Mouse (Mus musculus): ENCODE measurements around the gene Smim4.

Smim4 gene

DNA sequence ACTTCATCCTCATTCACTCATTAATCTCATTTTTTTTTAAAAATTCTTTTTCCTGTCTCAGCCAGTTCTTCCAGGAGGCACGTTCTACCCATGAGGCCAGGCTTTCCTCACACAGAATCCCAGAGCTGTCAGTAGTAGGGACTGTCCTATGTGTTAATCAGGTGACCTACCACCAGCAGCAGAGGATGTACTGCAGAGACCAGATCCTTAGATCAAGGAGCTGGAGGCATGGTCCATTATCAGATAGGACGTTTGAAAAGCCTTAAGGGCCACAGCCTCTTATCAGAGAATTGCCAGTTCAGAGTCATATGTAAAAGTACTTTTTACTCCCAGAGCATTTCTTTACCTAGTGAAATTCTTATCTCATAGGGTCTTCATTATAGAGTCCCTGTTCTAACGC, 14.7 kb downstream of the Smim4 start:
- no peak for DNase-seq

DNA sequence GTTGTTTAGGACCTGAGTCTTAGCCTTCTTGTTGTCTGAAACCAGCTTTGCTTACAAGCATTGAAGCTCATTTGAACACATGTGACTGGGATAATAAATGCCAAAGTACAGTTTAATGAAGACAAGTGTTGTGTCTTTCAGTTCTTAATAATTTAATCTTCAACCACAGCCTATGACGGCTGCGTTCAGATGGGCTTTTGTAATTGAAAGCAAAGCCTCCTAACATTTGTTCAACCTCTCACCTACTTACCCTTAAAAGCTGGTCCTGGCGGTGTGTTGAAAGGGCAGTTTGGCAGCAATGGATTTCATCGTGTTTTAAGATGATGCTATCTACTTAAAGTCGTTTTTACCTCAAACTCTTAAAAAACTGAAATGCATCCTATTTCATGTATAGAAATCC, 16.6 kb downstream of the Smim4 start:
- peak; percentile 12 for DNase-seq

DNA sequence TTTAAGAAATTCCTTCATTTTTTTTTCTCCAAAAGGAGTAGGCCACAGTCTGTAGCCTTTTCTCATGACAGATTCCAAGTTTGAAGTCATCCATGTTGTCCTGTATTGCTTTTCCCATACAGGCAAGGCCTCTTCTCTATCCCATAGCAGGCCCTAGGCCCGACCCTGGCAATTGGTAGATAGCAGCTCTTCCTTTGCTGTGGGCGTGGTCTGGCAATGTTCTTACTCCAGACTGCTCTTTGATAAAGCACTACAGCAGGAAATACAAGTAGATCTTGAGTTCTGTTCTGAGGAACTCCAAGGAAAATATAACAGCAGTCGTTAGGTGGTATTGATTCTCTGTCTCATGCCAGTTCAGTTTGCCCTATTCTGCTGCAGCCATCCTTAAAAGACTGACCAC, 18.1 kb downstream of the Smim4 start:
- no peak for DNase-seq

DNA sequence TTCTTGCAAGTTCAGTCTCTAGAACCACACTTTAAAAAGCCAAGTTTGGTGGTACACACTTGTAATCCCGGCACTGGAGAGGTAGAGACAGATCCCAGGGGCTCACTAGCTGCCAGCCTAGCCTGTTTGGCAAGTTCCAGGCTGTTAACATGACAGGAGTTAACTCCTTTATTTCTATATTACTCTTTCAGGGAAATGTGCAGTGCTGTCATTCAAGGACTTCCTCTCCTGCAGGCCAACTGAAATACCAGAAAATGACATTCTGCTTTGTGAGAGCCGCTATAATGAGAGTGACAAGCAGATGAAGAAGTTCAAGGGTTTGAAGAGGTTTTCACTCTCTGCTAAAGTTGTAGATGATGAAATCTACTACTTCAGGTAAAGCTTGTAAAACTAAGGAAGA, 23.6 kb downstream of the Smim4 start:
- DNase-seq = no peak

DNA sequence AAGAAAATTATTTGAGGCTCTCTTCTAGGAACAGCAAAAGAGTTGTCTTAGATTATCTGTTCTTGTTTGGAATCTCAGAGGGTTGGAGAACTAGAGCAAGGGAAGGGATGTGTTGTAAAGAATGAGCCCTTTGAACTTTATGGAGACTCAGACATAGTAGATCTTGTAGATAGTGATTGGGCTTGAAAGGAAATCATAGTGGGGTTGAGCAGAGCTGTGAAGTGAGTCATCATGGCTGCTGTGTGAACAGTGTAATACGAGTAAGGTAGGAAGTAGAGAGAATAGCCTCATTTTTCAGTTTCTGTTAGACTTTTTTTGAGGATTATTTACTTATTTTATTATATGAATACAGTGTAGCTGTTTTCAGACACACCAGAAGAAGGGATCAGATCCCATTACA, 38.8 kb downstream of the Smim4 start:
- DNase-seq = no peak

DNA sequence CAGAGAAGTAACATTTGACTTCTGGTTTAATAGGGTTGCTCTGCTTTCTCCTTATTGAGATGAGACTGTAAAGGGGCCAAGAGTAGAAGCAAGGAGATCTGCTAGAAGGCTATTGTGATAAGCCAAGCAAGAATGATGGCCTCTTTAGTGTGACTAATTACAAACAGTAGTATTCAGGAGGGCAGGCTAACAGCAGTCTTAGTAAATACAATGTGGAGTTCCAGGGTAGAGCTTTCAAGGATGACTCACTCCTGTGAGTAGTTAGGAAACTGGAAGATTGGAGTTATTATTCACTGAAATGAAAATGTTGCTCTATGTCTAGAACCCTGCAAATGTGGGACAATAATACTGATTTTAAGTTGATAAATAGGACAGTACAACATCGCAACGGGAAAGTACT, 40.2 kb downstream of the Smim4 start:
- no peak for DNase-seq

DNA sequence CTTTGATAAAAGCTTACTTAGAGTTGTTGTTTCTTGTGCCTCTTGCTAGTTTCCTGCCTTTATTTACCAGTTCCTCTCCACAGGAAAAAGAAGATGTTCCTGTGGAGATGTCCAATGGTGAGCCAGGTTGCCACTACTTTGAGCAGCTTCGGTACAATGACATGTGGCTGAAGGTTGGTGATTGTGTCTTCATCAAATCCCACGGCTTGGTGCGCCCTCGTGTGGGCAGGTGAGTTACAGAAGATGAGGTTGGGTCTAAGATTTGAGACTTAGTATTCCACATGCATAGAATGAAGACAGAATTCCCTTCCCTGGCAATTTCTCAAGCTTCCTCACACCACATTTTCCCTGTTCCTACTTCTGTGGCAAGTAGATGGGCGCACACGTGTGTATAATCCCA, 41.3 kb downstream of the Smim4 start:
- DNase-seq = peak; percentile 27

DNA sequence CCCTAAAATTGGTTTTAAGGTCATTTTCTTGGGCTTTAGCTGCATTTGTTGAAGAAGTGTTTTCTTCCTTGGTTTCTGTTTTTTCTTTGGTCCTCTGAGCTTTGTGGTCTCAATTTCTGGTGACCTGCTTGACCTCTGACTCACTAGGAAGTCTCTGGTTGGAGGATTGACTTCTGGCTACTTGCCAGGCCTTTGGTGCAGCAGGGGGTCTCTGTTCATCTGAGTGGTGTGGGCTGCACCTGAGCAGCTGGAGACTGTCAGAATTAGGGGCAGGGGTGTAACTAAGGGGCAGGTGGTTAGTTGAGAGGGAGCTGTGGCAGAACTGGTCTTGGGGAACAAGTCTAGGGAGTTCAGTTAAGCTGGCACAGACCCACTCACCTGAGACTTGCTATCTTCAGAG, 47.6 kb downstream of the Smim4 start:
- no peak for DNase-seq

DNA sequence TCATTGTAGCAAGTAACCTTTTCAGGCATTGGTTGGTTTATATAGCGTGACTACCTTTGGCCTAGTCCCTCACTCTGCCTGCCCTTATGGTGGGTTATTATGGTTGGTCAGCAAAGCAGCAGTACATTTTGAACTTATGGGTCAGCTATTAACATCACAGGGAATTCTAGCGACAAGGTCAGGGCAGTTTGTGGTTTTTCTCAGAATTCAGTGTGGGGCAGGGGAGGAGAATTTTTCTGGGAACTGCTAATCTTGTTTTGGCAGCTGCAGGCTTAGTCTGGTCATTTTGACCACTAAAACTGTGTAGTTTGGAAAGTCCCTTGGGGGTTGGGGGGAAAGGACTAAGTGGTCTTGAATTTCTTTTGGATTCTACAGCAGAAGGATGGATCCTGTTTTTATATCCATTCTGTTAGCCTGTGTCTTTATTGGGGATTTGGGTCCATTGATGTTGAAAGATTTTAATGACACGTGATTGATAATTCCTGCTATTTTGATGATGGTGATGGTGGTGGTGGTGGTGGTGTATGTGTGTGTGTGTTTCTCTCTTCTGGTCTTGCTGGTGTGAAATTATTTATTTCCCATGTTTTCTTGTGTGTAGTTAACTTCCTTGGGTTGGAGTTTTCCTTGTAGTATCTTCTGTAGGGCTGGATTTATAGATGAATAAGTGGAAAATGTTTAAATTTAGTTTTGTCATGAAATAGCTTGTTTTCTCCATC, 49.3 kb downstream of the Smim4 start:
- DNase-seq = no peak

DNA sequence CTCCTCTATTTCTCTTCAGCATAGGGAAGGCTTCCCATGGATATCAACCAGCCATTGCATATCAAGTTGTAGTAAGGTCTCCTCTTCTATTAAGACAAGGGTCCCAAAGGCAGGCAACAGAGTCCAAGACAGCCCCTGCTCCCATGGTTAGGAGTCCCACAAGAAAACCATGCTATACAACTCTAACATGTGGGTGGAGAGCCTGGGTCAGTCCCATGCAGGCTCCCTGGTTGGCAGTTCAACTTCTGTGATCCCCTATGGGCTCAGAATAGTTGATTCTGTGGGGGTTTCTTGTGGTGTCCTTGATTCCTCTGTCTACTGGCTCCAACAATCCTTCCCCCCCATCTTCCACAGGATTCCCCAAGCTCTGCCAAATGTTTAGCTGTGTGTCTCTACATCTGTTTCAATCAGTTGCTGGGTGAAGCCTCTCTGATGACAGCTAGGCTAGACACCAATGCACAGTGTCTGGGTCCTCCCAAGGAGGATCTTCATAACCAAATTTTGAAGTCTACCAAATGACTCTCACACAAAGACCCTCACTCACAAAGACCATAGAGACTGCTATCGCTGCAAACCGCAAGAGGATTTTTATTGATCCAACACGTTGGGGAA, 50.1 kb downstream of the Smim4 start:
- no peak for DNase-seq

DNA sequence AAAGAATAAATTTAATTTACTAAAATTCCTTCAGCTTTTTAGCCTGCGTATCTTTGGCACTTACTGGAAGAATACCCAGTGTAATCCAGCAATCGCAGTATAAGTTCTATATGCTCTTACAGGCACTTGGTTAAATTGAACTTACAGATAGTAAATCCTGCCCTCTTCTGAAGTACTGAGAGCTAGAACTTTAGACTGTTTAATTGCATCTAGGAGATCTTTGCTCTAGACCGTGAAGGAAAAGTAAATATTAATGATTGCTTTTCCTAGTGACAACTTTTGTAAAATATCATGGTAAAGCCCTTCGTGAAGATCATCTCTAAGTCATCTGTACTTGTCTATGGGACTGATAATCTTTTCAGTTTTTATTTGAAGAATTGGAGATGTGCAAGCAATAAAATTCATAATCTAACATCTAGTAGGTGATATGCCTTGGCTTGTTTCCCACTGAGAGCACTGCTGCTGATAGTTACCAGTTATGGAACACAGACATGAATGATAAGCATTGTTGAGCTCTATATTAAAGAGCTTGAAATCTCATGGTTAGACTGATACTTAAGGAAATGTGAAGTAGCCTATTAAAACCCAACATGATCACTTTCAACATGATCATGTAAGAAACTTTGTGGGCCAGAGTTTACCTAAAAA, 59.5 kb downstream of the Smim4 start:
- no peak for DNase-seq

DNA sequence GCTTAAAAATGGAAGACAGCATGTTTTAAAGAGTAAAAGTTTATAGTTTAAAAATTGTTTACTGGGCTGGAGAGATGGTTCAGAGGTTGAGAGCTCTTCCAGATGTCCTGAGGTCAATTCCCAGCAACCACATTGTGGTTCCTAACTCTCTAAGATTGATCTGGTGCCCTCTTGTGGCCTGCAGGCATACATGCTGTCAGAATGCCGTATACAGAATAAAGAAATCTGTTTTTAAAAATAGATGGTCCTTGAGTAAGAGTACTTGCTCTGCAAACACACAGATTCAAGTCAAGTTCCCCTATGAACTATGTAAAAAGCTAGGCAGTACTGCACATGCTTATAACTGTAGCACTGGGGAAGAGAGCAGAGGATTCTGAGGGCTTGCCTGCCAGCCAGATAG, 66.5 kb downstream of the Smim4 start:
- DNase-seq = peak; percentile 23

DNA sequence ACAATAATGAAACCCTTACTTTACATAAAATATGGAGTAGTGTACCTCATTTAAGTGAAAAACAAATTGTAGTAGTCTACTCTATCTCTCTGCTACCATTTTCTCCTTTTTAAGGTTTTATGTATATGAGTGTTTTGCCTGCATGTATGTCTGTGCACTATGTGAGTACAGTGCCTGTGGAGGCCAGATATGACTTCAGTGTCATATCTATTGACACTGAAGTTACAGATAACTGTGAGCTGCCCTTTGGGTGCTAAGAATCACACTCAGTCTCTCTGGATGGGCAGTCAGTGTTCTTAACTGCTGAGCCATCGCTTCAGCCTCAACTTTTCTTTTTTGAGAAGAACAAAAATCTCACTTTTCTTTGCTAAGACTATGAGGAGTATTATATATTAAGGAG, 82.9 kb downstream of the Smim4 start:
- DNase-seq = no peak

DNA sequence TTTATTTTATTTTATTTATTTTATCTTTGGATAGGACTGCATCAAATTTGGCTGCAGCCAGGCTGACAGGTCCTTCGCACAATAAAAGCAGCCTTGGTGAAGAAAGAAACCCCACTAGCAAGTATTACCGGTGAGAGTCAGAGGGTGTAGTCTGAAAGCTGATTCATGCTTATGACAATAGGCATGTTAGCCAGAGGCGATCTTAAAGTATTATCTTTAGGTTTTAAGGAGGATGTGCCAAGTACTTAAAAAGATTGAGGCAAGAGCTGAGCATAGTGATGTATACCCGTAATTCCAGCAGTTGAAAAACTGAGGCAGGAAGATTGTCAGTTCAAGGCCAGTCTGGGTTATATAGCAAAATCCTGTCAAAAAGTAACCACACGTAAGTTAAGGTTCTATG, 83.5 kb downstream of the Smim4 start:
- no peak for DNase-seq

Data from kidney, postnatal 10 days (tissue).